Mouse (Mus musculus): ENCODE measurements around the gene Pecam1.
"Not testable (repeated sequence)": the region's sequence is repeated elsewhere in the genome, so short reads cannot be mapped to it uniquely, and the experiment has no call there.

Pecam1 gene

GRCm38 (mm10) chr11:106618768-106619167 lies 131.7 kb downstream of the Pecam1 start:
- DNase-seq: not testable (repeated sequence)

DNA sequence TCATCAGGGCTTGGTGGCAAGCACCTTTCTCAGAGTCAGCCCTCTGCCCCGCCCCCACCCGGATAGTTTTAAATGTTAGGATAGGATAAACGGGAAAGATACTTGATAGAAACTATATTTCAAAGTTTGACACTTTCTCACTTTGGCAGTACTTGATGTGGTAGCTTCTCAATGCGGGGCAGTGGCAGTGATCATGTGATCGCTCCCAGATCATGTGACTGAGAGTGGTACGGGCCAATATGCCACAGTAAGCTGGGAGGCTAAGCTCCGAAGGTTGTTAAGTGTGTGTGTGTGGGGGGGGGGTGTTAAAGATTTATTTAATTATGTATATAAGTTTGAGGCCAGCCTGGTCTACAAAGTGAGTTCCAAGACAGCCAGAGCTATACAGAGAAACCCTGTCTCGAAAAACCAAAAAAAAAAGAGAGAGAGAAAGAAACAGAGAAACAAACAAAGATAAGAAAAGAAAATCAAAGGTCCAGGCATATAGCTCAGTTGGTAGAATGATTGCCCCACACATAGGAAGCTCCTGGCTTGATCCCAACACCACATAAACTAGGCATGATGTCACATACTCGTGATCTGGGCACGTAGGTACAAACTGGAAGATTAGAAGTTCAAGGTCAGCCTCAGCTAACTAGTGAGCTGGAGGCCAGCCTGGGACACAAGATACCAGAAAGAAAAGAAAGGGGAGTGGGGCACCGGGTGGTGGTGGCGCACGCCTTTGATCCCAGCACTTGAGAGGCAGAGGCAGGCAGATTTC lies 132.4 kb downstream of the Pecam1 start:
- DNase-seq: no peak

- no peak for DNase-seq
Observed at GRCm38 (mm10) chr11:106615561-106615960, 134.9 kb downstream of the Pecam1 start.

DNA sequence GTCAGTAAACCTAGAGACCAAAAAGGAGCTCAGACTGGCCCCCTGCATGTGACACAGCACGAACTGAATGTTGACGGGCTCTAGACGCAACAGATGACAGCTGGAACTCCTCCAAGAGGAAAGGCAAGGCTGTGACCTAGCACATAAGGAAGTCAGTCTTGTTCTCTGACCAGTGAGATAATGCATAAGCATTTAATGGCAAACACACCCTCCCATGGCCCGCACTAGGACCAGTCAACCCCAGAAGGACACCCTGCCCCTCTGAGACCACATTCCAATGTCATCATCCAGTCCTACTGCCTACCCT lies 136.1 kb downstream of the Pecam1 start:
- DNase-seq: no peak

DNA sequence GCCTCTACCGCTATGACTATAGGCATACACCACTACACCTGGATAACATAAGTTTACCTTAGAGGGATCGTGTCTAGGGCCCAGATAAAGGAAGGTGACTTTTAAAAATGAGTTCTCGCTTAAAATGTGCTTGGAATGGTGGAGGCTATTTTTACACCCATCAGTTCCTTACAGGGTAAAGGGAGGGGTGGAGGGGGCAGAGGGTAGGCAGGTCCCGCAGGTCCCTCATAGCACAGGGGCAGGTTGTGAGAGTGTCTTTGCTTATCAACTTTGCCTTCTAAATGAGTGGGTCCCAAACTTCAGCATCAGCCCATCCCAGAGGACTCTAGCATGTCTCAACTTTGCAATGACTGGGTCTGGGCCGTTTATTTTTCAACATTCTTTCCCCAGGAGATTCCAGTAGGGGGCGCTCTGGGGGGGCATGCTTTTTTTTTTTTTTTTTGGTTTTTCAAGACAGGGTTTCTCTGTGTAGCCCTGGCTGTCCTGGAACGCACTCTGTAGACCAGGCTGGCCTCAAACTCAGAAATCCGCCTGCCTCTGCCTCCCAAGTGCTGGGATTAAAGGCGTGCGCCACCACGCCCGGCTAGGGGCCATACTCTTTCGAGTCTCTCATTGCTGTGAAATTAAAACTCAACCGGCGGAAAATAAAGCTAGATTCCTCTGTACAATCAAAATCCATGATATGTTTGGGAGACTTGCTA lies 136.6 kb downstream of the Pecam1 start:
- peak; percentile 20 for DNase-seq

GRCm38 (mm10) chr11:106612961-106613637 lies 137.3 kb downstream of the Pecam1 start, which contains the start of gene Tex2:
TSS of gene Tex2 (minus strand) at chr11:106613423.
- DNase-seq: peak; percentile 95

GRCm38 (mm10) chr11:106612209-106612960 lies 138.0 kb downstream of the Pecam1 start:
- DNase-seq: peak; percentile 38

DNA sequence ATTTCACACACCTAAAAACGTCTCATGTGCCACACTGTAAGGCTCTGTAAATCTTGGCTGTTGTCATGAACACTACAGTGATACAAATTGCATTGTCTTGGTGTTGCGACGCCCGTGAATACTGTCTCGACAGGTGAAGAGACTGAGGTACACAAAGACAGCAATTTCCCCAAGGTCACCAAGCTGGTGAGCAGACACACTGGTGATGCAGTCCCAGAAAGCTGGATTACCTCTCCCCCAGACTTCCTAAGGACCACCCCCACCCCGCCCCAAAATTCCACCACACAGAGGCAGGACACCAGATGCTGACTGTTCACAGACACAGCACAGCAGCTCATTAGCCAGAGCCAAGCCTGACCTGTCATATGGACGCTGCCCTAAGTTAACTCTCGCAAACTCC lies 140.7 kb downstream of the Pecam1 start:
- no peak for DNase-seq

- no peak for DNase-seq
Observed at GRCm38 (mm10) chr11:106607316-106607715, 143.1 kb downstream of the Pecam1 start.

GRCm38 (mm10) chr11:106606042-106606441 lies 144.4 kb downstream of the Pecam1 start:
- DNase-seq: no peak

Data from right cerebral cortex, postnatal 4 days (tissue).